Mouse (Mus musculus) heart, adult 2 months (tissue): ENCODE measurements at regions not wholly inside any gene's neighbourhood (a gene's known extent, or its start where the extent isn't known, plus 50 kb on each side); places are given as distances from the start of the nearest gene placed in this dataset.

Experiments
- DNase-seq, 2 experiments: peaks; one replicate each; pipeline ENCODE4 v3.0.0; 2021
- H3K27ac ChIP-seq: fragments of 200-600 bp; 2 replicates; pipeline ENCODE4 v1.8.1; 2022
- H3K27me3 ChIP-seq: fragments of 200-500 bp; 2 replicates; pipeline ENCODE4 v1.6.1; 2012; ENCODE audit warnings: mild to moderate bottlenecking, low read length, inconsistent platforms, mixed read lengths; ENCODE audit not compliant: control insufficient read depth, insufficient read depth
- H3K36me3 ChIP-seq: fragments of 200-500 bp; 2 replicates; pipeline ENCODE4 v1.6.1; 2012; ENCODE audit warnings: low read length, inconsistent platforms; ENCODE audit not compliant: control insufficient read depth, insufficient read depth
- H3K4me1 ChIP-seq: fragments of 200-500 bp; 2 replicates; pipeline ENCODE4 v1.6.1; 2011; ENCODE audit warnings: low read length; ENCODE audit not compliant: control insufficient read depth, insufficient read depth
- H3K4me3 ChIP-seq: fragments of 200-600 bp; 2 replicates; pipeline ENCODE4 v1.8.1; 2022
- H3K79me2 ChIP-seq: fragments of 200-500 bp; replicated peaks from 2 replicates; pipeline ENCODE4 v1.6.1; 2012; ENCODE audit warnings: mild to moderate bottlenecking, inconsistent platforms, low read length, moderate library complexity, mixed read lengths; ENCODE audit not compliant: control insufficient read depth, insufficient read depth
- H3K9ac ChIP-seq: fragments of 200-500 bp; 2 replicates; pipeline ENCODE4 v1.6.1; 2012; ENCODE audit warnings: low read depth, mild to moderate bottlenecking, control low read depth, inconsistent platforms, low read length, mixed read lengths
- CTCF ChIP-seq: fragments of 200-600 bp; IDR thresholded peaks from 2 replicates; pipeline ENCODE4 v1.8.1; 2022; ENCODE audit warnings: antibody characterized with exemption, mild to moderate bottlenecking, moderate library complexity
- EP300 ChIP-seq: fragments of 200-500 bp; IDR thresholded peaks from 2 replicates; pipeline ENCODE4 v1.6.1; 2011; ENCODE audit warnings: low read depth, low read length, control low read depth; ENCODE audit not compliant: insufficient read depth
- POLR2A ChIP-seq: fragments of 200-500 bp; IDR thresholded peaks from 2 replicates; pipeline ENCODE4 v1.6.1; 2011; ENCODE audit warnings: mild to moderate bottlenecking, low read depth, low read length, control low read depth; ENCODE audit not compliant: insufficient read depth
- WGBS: fragments of 180-500 bp; shearing (Covaris S2); methylation state at CpG from one replicate; pipeline ENCODE4 v1.1.7; 2018; 5-methylcytosine and 5-hydroxymethylcytosine counted together
- intact Hi-C: fragments of 180-260 bp; cut with DNase I; formaldehyde crosslinking; loops from one replicate; pipeline ENCODE4 v1.15.1; 2025

DNA sequence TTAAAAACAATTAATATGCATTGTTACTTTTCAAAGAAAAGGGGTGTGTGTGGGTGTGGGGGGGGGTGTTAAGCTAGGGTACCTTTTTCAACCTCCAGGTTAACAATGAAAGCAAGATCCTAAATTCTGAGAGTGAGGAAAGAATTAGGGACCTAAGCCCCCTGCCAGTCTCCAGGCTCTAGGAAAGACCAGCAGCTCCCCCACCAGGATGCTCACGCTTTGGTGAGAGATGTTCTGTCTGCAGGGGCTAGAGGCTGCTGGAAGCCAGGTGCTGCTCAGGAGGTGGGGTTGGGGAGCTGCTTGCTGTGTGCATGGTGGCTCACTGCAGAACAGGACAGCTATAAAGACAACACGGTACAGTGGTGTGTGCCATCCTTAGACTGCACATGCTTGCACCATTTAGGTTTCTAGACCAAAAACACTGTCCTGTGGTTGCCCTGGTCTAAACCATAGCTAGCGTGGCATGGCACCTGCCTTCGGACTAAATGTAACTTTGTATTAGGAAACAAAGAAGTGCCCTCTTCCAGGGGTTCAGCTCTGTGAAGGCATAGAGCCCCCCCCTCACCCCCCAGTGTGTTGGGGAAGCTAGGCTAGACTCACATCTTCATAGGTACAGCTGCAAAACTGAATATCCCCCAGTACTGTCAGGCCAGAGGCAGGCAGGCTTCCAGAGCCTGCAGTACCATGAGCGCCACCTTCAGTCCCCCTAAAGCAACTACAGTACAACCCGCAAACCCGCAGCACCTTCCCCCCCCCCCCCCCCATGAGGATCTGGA is 70.7 kb upstream of the Ppp2r5c start:
- DNase-seq, result no peak
- intact Hi-C loops, result loop anchor here (10.0 kb wide), 2 partner anchors 371 to 541 kb away; no protein-coding TSS in a partner anchor
- H3K27me3 ChIP-seq, result no peaks in the 10 kb centered on the region

DNA sequence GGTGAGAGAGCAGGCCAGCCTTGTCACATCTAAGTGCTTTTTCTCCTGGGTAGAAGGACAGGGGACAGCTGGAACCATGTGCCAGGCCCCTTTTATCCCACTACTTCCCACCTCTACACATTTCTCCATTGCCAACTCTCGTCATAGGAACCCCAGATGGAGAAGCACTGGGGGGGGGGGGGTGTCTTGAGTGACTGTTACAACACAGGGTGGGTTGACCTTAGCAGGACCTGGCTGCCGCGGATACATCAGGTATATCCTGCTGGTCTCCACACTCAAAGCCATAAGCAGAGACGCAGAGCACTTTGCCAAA is 70.1 kb upstream of the Ppp2r5c start:
- TF ChIP-seq POLR2A, result no peak
- TF ChIP-seq CTCF, result no peak
- no peak for TF ChIP-seq EP300
- no peak overlapping the region for H3K4me3 ChIP-seq
- no peaks in the 10 kb centered on the region for H3K79me2 ChIP-seq
- H3K4me1 ChIP-seq, result no peaks in the 10 kb centered on the region
- no peak for DNase-seq
- intact Hi-C loops, result loop anchor here (10.0 kb wide), 2 partner anchors 372 to 542 kb away; no protein-coding TSS in a partner anchor
- 79% methylated on average over 4 of the region's 4 CpGs for WGBS
- H3K27ac ChIP-seq, result no peak overlapping the region
- no peak overlapping the region for H3K9ac ChIP-seq
- no peaks in the 10 kb centered on the region for H3K27me3 ChIP-seq
- no peaks in the 10 kb centered on the region for H3K36me3 ChIP-seq

More for the DNA sequence above, 70.7 kb upstream of the Ppp2r5c start:
- H3K79me2 ChIP-seq, result no peaks in the 10 kb centered on the region
- no peak overlapping the region for H3K27ac ChIP-seq
- H3K36me3 ChIP-seq, result no peaks in the 10 kb centered on the region
- no peaks in the 10 kb centered on the region for H3K4me1 ChIP-seq
- H3K9ac ChIP-seq, result no peak overlapping the region
- H3K4me3 ChIP-seq, result no peak overlapping the region
- WGBS, result 40% methylated on average over 7 of the region's 7 CpGs
- TF ChIP-seq CTCF (peak; percentile 48), POLR2A (no peak), EP300 (no peak)

DNA sequence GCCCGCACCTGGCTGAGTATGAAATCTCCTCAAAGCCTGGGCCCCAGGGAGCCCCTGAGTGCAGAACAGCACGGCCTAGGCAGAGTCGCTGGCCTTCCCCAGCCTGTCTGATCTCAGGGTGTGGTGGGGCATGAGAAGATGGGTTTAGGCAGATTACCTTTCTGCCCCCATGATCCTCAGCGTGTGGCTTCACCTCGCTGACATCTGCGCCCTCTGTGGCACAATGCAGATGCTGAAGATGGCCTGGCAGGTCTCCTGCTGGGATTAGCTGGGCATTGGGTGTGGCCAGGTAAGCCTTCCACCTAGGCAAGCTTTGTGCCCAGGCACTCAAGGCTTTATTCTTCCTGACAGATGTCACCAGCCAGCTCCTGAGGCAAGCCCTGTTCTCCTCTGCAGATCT is 69.6 kb upstream of the Ppp2r5c start:
- intact Hi-C loops, result loop anchor here (10.0 kb wide), 2 partner anchors 373 to 543 kb away; no protein-coding TSS in a partner anchor
- no peak for TF ChIP-seq EP300
- TF ChIP-seq POLR2A, result no peak
- no peak for TF ChIP-seq CTCF
- Histone ChIP-seq H3K4me3 (no peak overlapping the region), H3K9ac (no peak overlapping the region), H3K79me2 (no peaks in the 10 kb centered on the region), H3K36me3 (no peaks in the 10 kb centered on the region), H3K4me1 (no peaks in the 10 kb centered on the region), H3K27me3 (no peaks in the 10 kb centered on the region), H3K27ac (no peak overlapping the region)
- WGBS, result 68% methylated on average over 6 of the region's 6 CpGs
- no peak for DNase-seq

DNA sequence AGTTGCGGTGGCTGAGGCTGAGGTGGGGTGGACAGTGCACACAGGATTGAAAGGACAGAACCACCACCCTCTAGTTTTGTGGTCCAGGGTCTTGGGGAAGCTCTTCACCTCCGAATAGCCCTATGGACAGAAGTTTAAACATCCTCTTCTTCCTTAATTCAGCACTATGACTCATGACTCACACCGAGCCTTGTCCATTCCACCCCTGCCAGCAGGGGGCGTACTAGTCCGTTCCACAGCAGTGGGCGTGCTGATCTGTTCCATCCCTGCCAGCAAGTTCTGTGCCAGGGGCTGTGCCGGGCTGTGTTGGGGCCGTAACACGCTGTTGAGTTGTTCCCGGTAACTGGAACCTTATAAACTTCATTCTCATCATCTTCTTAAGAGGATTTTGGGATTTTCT is 69.2 kb upstream of the Ppp2r5c start:
- peak; percentile 63 for TF ChIP-seq CTCF
- TF ChIP-seq POLR2A, result no peak
- no peak for TF ChIP-seq EP300
- Histone ChIP-seq H3K4me1 (no peaks in the 10 kb centered on the region), H3K9ac (no peak overlapping the region), H3K4me3 (no peak overlapping the region), H3K36me3 (no peaks in the 10 kb centered on the region), H3K79me2 (no peaks in the 10 kb centered on the region), H3K27me3 (no peaks in the 10 kb centered on the region), H3K27ac (no peak overlapping the region)
- WGBS, result 60% methylated on average over 10 of the region's 10 CpGs
- intact Hi-C loops, result loop anchor here (10.0 kb wide), 2 partner anchors 373 to 543 kb away; no protein-coding TSS in a partner anchor
- no peak for DNase-seq

DNA sequence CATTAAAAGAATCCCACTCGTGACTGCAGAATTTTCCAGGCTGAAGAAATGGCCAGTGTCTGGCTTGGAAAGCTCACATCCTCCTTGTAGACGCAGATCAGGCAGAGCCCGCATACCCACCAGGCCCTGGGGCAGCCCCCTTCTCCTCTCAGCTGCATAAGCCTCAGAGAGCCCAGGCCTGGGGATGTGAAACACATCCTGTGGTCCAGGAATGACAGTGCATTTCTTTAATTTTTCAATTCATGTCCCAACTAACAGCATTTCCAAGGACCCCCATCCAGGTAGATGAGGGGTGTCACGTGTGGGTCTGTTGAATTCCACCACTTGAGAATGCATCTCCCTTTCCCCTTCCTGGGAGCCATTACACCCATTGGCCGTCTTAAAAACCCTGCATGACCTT is 68.6 kb upstream of the Ppp2r5c start:
- H3K36me3 ChIP-seq, result no peaks in the 10 kb centered on the region
- intact Hi-C loops, result loop anchor here (10.0 kb wide), 2 partner anchors 374 to 544 kb away; no protein-coding TSS in a partner anchor
- H3K27me3 ChIP-seq, result no peaks in the 10 kb centered on the region
- TF ChIP-seq EP300 (no peak), CTCF (no peak), POLR2A (no peak)
- no peaks in the 10 kb centered on the region for H3K79me2 ChIP-seq
- H3K4me3 ChIP-seq, result no peak overlapping the region
- DNase-seq, result no peak
- H3K27ac ChIP-seq, result no peak overlapping the region
- 73% methylated on average over 5 of the region's 5 CpGs for WGBS
- H3K4me1 ChIP-seq, result no peaks in the 10 kb centered on the region
- H3K9ac ChIP-seq, result no peak overlapping the region

DNA sequence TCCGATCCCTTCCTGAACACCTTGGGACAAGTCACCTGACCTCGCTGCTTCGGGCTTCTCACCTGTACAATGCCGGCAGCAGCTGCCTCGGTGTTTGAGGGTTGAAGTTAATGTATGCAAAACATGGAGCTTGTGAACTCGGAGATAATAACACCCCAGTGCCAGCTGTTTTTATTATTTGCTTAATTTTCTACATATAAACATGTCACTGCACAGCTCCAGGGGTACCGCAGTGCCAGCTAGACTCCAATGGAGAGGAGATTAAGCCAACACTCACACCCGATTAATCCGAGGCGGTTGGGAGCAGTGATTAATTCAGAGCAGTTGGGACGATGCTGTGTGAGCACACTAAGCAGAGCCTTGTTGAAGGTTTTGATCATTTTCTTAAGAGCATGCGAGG is 67.2 kb upstream of the Ppp2r5c start:
- Histone ChIP-seq H3K27me3 (no peaks in the 10 kb centered on the region), H3K79me2 (no peaks in the 10 kb centered on the region), H3K4me1 (no peaks in the 10 kb centered on the region), H3K9ac (no peak overlapping the region), H3K36me3 (no peaks in the 10 kb centered on the region), H3K27ac (no peak overlapping the region), H3K4me3 (no peak overlapping the region)
- intact Hi-C loops, result loop anchor here (10.0 kb wide), 2 partner anchors 375 to 545 kb away; no protein-coding TSS in a partner anchor
- no peak for TF ChIP-seq CTCF
- TF ChIP-seq POLR2A, result no peak
- no peak for TF ChIP-seq EP300
- DNase-seq, result no peak
- 83% methylated on average over 12 of the region's 12 CpGs for WGBS
